Mouse (Mus musculus): Measurements from ENCODE around the gene Irf9. TPM values are rescaled to one million over a fixed set of nuclear protein-coding genes. Genes with fewer than 3 reads are reported as not detected.

Irf9 gene
- polyA plus RNA-seq, 1 experiment from 2014 or later: 17.2 TPM

- H3K4me3 ChIP-seq (ENCODE audit: low read depth, low read length): no peak overlapping the region
- peaks cover 32% of the 10 kb centered on the region for H3K36me3 ChIP-seq (ENCODE audit: control insufficient read depth, insufficient read depth)
- no peak overlapping the region for H3K27ac ChIP-seq (ENCODE audit: low read length)
- no peaks in the 10 kb centered on the region for H3K27me3 ChIP-seq (ENCODE audit: control insufficient read depth, insufficient read depth, low read depth, low read length)
- H3K4me2 ChIP-seq (ENCODE audit: low read depth, low read length): no peak overlapping the region
- peaks cover 25% of the 10 kb centered on the region for H3K4me1 ChIP-seq (ENCODE audit: control insufficient read depth, low read depth, low read length)
- H3K9ac ChIP-seq (ENCODE audit: low read depth, low read length): no peak overlapping the region
- no peaks in the 10 kb centered on the region for H3K9me3 ChIP-seq (replicated peaks; ENCODE audit: control insufficient read depth, low read length)
- 90% methylated on average over 14 of the region's 14 CpGs for WGBS (ENCODE audit: insufficient replicate concordance)
- ATAC-seq (ENCODE audit: low read depth): no peak
Measured at GRCm38 (mm10) chr14:55640816-55641215, 37.4 kb downstream of the Irf9 start.

- H3K4me2 ChIP-seq (ENCODE audit: low read depth, low read length): no peak overlapping the region
- no peaks in the 10 kb centered on the region for H3K27me3 ChIP-seq (ENCODE audit: control insufficient read depth, insufficient read depth, low read depth, low read length)
- WGBS (ENCODE audit: insufficient replicate concordance): 81% methylated on average over 13 of the region's 13 CpGs
- no peak for ATAC-seq (ENCODE audit: low read depth)
- no peak overlapping the region for H3K4me3 ChIP-seq (ENCODE audit: low read depth, low read length)
- no peaks in the 10 kb centered on the region for H3K9me3 ChIP-seq (replicated peaks; ENCODE audit: control insufficient read depth, low read length)
- no peak overlapping the region for H3K9ac ChIP-seq (ENCODE audit: low read depth, low read length)
- peaks cover 27% of the 10 kb centered on the region for H3K4me1 ChIP-seq (ENCODE audit: control insufficient read depth, low read depth, low read length)
- peaks cover 34% of the 10 kb centered on the region for H3K36me3 ChIP-seq (ENCODE audit: control insufficient read depth, insufficient read depth)
- no peak overlapping the region for H3K27ac ChIP-seq (ENCODE audit: low read length)
Measured at GRCm38 (mm10) chr14:55641291-55641690, 37.9 kb downstream of the Irf9 start.

- H3K4me2 ChIP-seq (ENCODE audit: low read depth, low read length): peak overlapping the region; percentile 85
- H3K9me3 ChIP-seq (replicated peaks; ENCODE audit: control insufficient read depth, low read length): no peaks in the 10 kb centered on the region
- peaks cover 32% of the 10 kb centered on the region for H3K36me3 ChIP-seq (ENCODE audit: control insufficient read depth, insufficient read depth)
- H3K27ac ChIP-seq (ENCODE audit: low read length): peak overlapping the region; percentile 93
- peak overlapping the region; percentile 99 for H3K4me3 ChIP-seq (ENCODE audit: low read depth, low read length)
- no peaks in the 10 kb centered on the region for H3K27me3 ChIP-seq (ENCODE audit: control insufficient read depth, insufficient read depth, low read depth, low read length)
- peaks cover 28% of the 10 kb centered on the region for H3K4me1 ChIP-seq (ENCODE audit: control insufficient read depth, low read depth, low read length)
- ATAC-seq (ENCODE audit: low read depth): 0 out of 2 replicates have a peak, but pooled peaks have one; percentile 2
- WGBS (ENCODE audit: insufficient replicate concordance): 19% methylated on average over 8 of the region's 8 CpGs
- H3K9ac ChIP-seq (ENCODE audit: low read depth, low read length): peak overlapping the region; percentile 98
Measured at GRCm38 (mm10) chr14:55642679-55643059, 39.3 kb downstream of the Irf9 start.

GRCm38 (mm10) chr14:55643060-55643907 lies 39.9 kb downstream of the Irf9 start, which contains the start of gene Tm9sf1:
Tm9sf1 (minus strand) TSS chr14:55643806.
- Histone ChIP-seq H3K9me3 (replicated peaks; ENCODE audit: control insufficient read depth, low read length) (no peaks in the 10 kb centered on the region), H3K27me3 (ENCODE audit: control insufficient read depth, insufficient read depth, low read depth, low read length) (no peaks in the 10 kb centered on the region), H3K4me3 (ENCODE audit: low read depth, low read length) (peak within 1 kb of the TSS; percentile 99), H3K9ac (ENCODE audit: low read depth, low read length) (peak within 1 kb of the TSS; percentile 98), H3K36me3 (ENCODE audit: control insufficient read depth, insufficient read depth) (peaks cover 27% of the 10 kb centered on the region), H3K4me2 (ENCODE audit: low read depth, low read length) (peak within 1 kb of the TSS; percentile 85), H3K27ac (ENCODE audit: low read length) (peak within 1 kb of the TSS; percentile 93), H3K4me1 (ENCODE audit: control insufficient read depth, low read depth, low read length) (peaks cover 28% of the 10 kb centered on the region)
- WGBS (ENCODE audit: insufficient replicate concordance): under 1% methylated on average over 87 of the region's 89 CpGs
- ATAC-seq (ENCODE audit: low read depth): peak; percentile 87

- H3K27ac ChIP-seq (ENCODE audit: low read length): peak overlapping the region; percentile 93
- H3K4me2 ChIP-seq (ENCODE audit: low read depth, low read length): peak overlapping the region; percentile 85
- ATAC-seq (ENCODE audit: low read depth): no peak
- H3K27me3 ChIP-seq (ENCODE audit: control insufficient read depth, insufficient read depth, low read depth, low read length): no peaks in the 10 kb centered on the region
- peak overlapping the region; percentile 98 for H3K9ac ChIP-seq (ENCODE audit: low read depth, low read length)
- peaks cover 28% of the 10 kb centered on the region for H3K4me1 ChIP-seq (ENCODE audit: control insufficient read depth, low read depth, low read length)
- H3K4me3 ChIP-seq (ENCODE audit: low read depth, low read length): peak overlapping the region; percentile 99
- peaks cover 21% of the 10 kb centered on the region for H3K36me3 ChIP-seq (ENCODE audit: control insufficient read depth, insufficient read depth)
- WGBS (ENCODE audit: insufficient replicate concordance): 15% methylated on average over 17 of the region's 17 CpGs
- H3K9me3 ChIP-seq (replicated peaks; ENCODE audit: control insufficient read depth, low read length): no peaks in the 10 kb centered on the region
Measured at GRCm38 (mm10) chr14:55644261-55644888, 41.0 kb downstream of the Irf9 start.

- Histone ChIP-seq H3K36me3 (ENCODE audit: control insufficient read depth, insufficient read depth) (peaks cover 4% of the 10 kb centered on the region; the same call in 1 of the 2 replicates), H3K9ac (ENCODE audit: low read depth, low read length) (no peak within 1 kb of the TSS), H3K4me2 (ENCODE audit: low read depth, low read length) (no peak within 1 kb of the TSS), H3K27ac (ENCODE audit: low read length) (no peak within 1 kb of the TSS), H3K27me3 (ENCODE audit: control insufficient read depth, insufficient read depth, low read depth, low read length) (no peaks in the 10 kb centered on the region), H3K4me1 (ENCODE audit: control insufficient read depth, low read depth, low read length) (peaks cover 8% of the 10 kb centered on the region), H3K4me3 (ENCODE audit: low read depth, low read length) (no peak within 1 kb of the TSS), H3K9me3 (replicated peaks; ENCODE audit: control insufficient read depth, low read length) (no peaks in the 10 kb centered on the region)
- ATAC-seq (ENCODE audit: low read depth): no peak
- 65% methylated on average over 2 of the region's 2 CpGs for WGBS (ENCODE audit: insufficient replicate concordance)
Measured at GRCm38 (mm10) chr14:55649884-55650283, 46.5 kb downstream of the Irf9 start, which contains the start of gene Tssk4. Tssk4 (plus strand) TSS chr14:55650184.

- WGBS (ENCODE audit: insufficient replicate concordance): 74% methylated on average over 7 of the region's 7 CpGs
- H3K4me1 ChIP-seq (ENCODE audit: control insufficient read depth, low read depth, low read length): no peaks in the 10 kb centered on the region
- no peak overlapping the region for H3K27ac ChIP-seq (ENCODE audit: low read length)
- no peak for ATAC-seq (ENCODE audit: low read depth)
- H3K36me3 ChIP-seq (ENCODE audit: control insufficient read depth, insufficient read depth): no peaks in the 10 kb centered on the region
- no peak overlapping the region for H3K4me3 ChIP-seq (ENCODE audit: low read depth, low read length)
- no peaks in the 10 kb centered on the region for H3K27me3 ChIP-seq (ENCODE audit: control insufficient read depth, insufficient read depth, low read depth, low read length)
- no peak overlapping the region for H3K4me2 ChIP-seq (ENCODE audit: low read depth, low read length)
- no peaks in the 10 kb centered on the region for H3K9me3 ChIP-seq (replicated peaks; ENCODE audit: control insufficient read depth, low read length)
- H3K9ac ChIP-seq (ENCODE audit: low read depth, low read length): no peak overlapping the region
Measured at GRCm38 (mm10) chr14:55651528-55651927, 48.2 kb downstream of the Irf9 start.

GRCm38 (mm10) chr14:55656935-55657334 lies 53.6 kb downstream of the Irf9 start:
- H3K4me1 ChIP-seq (ENCODE audit: control insufficient read depth, low read depth, low read length): peaks cover 17% of the 10 kb centered on the region
- H3K4me2 ChIP-seq (ENCODE audit: low read depth, low read length): no peak overlapping the region
- no peak overlapping the region for H3K9ac ChIP-seq (ENCODE audit: low read depth, low read length)
- no peaks in the 10 kb centered on the region for H3K27me3 ChIP-seq (ENCODE audit: control insufficient read depth, insufficient read depth, low read depth, low read length)
- WGBS (ENCODE audit: insufficient replicate concordance): 68% methylated on average over 3 of the region's 3 CpGs
- no peaks in the 10 kb centered on the region for H3K9me3 ChIP-seq (replicated peaks; ENCODE audit: control insufficient read depth, low read length)
- H3K4me3 ChIP-seq (ENCODE audit: low read depth, low read length): no peak overlapping the region
- ATAC-seq (ENCODE audit: low read depth): no peak
- no peak overlapping the region for H3K27ac ChIP-seq (ENCODE audit: low read length)
- H3K36me3 ChIP-seq (ENCODE audit: control insufficient read depth, insufficient read depth): peaks cover 4% of the 10 kb centered on the region; the same call in 1 of the 2 replicates

- H3K9me3 ChIP-seq (replicated peaks; ENCODE audit: control insufficient read depth, low read length): no peaks in the 10 kb centered on the region
- no peak overlapping the region for H3K4me3 ChIP-seq (ENCODE audit: low read depth, low read length)
- H3K36me3 ChIP-seq (ENCODE audit: control insufficient read depth, insufficient read depth): peaks cover 8% of the 10 kb centered on the region
- 79% methylated on average over 5 of the region's 5 CpGs for WGBS (ENCODE audit: insufficient replicate concordance)
- no peak overlapping the region for H3K9ac ChIP-seq (ENCODE audit: low read depth, low read length)
- no peak for ATAC-seq (ENCODE audit: low read depth)
- H3K27me3 ChIP-seq (ENCODE audit: control insufficient read depth, insufficient read depth, low read depth, low read length): no peaks in the 10 kb centered on the region
- H3K4me1 ChIP-seq (ENCODE audit: control insufficient read depth, low read depth, low read length): peaks cover 17% of the 10 kb centered on the region
- no peak overlapping the region for H3K27ac ChIP-seq (ENCODE audit: low read length)
- no peak overlapping the region for H3K4me2 ChIP-seq (ENCODE audit: low read depth, low read length)
Measured at GRCm38 (mm10) chr14:55658011-55658410, 54.6 kb downstream of the Irf9 start.
